Mouse (Mus musculus) hindbrain, embryonic 16.5 days (tissue): ENCODE data around the gene Gnb5. TPM values are rescaled to one million over a fixed set of nuclear protein-coding genes. Genes with fewer than 3 reads are reported as not detected.

Experiments used
- ATAC-seq: fragments of 200-750 bp; cut with Nextera tagmentation; 2 replicates; pipeline ENCODE4 v1.8.0; 2017; ENCODE audit warnings: moderate TSS enrichment, moderate library complexity
- H3K27ac ChIP-seq: fragments of 300-500 bp; sonication (generic); 2 replicates; pipeline ENCODE4 v1.5.1; 2014; ENCODE audit warnings: low read depth, mild to moderate bottlenecking, control low read depth, low read length, moderate library complexity
- H3K27me3 ChIP-seq: fragments of 300-500 bp; sonication (generic); replicated peaks from 2 replicates; pipeline ENCODE4 v1.6.1; 2014; ENCODE audit warnings: low read length; ENCODE audit not compliant: control insufficient read depth, insufficient read depth
- H3K36me3 ChIP-seq: fragments of 300-500 bp; sonication (generic); 2 replicates; pipeline ENCODE4 v1.6.1; 2014; ENCODE audit warnings: mild to moderate bottlenecking, low read length, moderate library complexity, mixed read lengths; ENCODE audit not compliant: control insufficient read depth, insufficient read depth
- H3K4me1 ChIP-seq: fragments of 300-500 bp; sonication (generic); 2 replicates; pipeline ENCODE4 v1.6.1; 2014; ENCODE audit warnings: low read depth, low read length; ENCODE audit not compliant: control insufficient read depth, insufficient read depth
- H3K4me2 ChIP-seq: fragments of 300-500 bp; sonication (generic); 2 replicates; pipeline ENCODE4 v1.6.1; 2014; ENCODE audit warnings: mild to moderate bottlenecking, low read length, control low read depth, moderate library complexity
- H3K4me3 ChIP-seq: fragments of 300-500 bp; sonication (generic); 2 replicates; pipeline ENCODE4 v1.5.1; 2014; ENCODE audit warnings: mild to moderate bottlenecking, low read length, control low read depth, moderate library complexity
- H3K9ac ChIP-seq: fragments of 300-500 bp; sonication (generic); 2 replicates; pipeline ENCODE4 v1.6.1; 2014; ENCODE audit warnings: low read depth, mild to moderate bottlenecking, control low read depth, low read length, moderate library complexity
- H3K9me3 ChIP-seq: fragments of 300-500 bp; sonication (generic); 2 replicates; pipeline ENCODE4 v1.6.1; 2014; ENCODE audit warnings: mild to moderate bottlenecking, low read length, moderate library complexity; ENCODE audit not compliant: control insufficient read depth
- WGBS: fragments of 180-500 bp; shearing (Covaris S2); extraction: QIAGEN DNeasy Blood & Tissue Kit; methylation state at CpG from one replicate; pipeline ENCODE4 v1.1.7; 2014; 5-methylcytosine and 5-hydroxymethylcytosine counted together
- polyA plus RNA-seq: library from polyadenylated mRNA; unstranded; fragments of >200 nt; fragmentation: Nextera tagmentation; extraction: Ambion mirVana; gene quantifications from 2 replicates; pipeline ENCODE4 v1.2.1, GENCODE M21; 2015

Gnb5 gene
- polyA plus RNA-seq, 1 experiment from 2014 or later: 97.7 TPM

DNA sequence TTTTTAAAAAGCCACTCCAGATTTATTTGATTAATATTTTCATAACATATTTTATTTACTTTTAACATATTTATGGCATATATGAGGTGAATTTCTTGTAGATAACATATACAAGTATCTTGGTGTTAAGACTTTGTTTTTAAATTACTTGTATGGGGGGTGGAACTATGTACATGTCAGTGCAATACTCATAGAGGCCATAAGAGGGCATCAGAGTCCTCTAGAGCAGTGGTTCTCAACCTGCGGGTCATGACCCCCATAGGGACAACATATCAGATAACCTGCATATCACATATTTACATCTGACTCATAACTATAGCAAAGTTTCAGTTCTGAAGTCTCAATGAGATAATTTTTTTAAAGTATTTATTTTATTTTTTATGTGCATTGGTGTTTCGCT is 6.7 kb upstream of the Gnb5 start:
- no peaks in the 10 kb centered on the region for H3K4me1 ChIP-seq
- no peak overlapping the region for H3K27ac ChIP-seq
- no peak overlapping the region for H3K4me2 ChIP-seq
- WGBS: 83% methylated on average over 2 of the region's 2 CpGs
- H3K9ac ChIP-seq: no peak overlapping the region
- no peaks in the 10 kb centered on the region for H3K9me3 ChIP-seq
- H3K36me3 ChIP-seq: no peaks in the 10 kb centered on the region
- ATAC-seq: no peak
- no peaks in the 10 kb centered on the region for H3K27me3 ChIP-seq
- no peak overlapping the region for H3K4me3 ChIP-seq

DNA sequence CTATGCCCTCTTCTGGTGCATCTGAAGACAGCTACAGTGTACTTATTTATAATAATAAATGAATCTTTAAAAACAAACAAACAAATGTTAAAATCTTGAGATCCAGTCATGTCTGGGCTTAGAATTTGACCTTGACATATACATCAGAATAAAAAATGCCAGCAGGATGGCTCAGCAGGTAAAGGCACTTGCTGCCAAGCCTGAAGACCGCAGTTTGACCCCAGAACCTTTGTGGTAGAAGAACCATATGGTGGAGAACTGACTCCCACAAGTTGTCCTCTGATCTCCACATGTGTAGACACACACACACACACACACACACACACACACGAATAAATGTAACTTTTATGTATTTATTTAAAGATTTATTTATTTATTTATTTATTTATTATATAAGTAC is 3.1 kb upstream of the Gnb5 start:
- WGBS: 78% methylated on average over 2 of the region's 2 CpGs
- Histone ChIP-seq H3K9me3 (no peaks in the 10 kb centered on the region), H3K36me3 (no peaks in the 10 kb centered on the region), H3K9ac (no peak overlapping the region), H3K27ac (no peak overlapping the region), H3K4me2 (no peak overlapping the region), H3K27me3 (no peaks in the 10 kb centered on the region), H3K4me1 (no peaks in the 10 kb centered on the region), H3K4me3 (no peak overlapping the region)
- ATAC-seq: no peak

GRCm38 (mm10) chr9:75303701-75304261 is 2.3 kb upstream of the Gnb5 start:
- H3K9me3 ChIP-seq: no peaks in the 10 kb centered on the region
- ATAC-seq: 0 out of 2 replicates have a peak, but pooled peaks have one; percentile 22
- no peak overlapping the region for H3K27ac ChIP-seq
- H3K4me1 ChIP-seq: no peaks in the 10 kb centered on the region
- H3K4me3 ChIP-seq: no peak overlapping the region
- H3K9ac ChIP-seq: no peak overlapping the region
- H3K36me3 ChIP-seq: no peaks in the 10 kb centered on the region
- H3K27me3 ChIP-seq: no peaks in the 10 kb centered on the region
- 28% methylated on average over 16 of the region's 16 CpGs for WGBS
- H3K4me2 ChIP-seq: peak overlapping the region; percentile 29; the same call in 1 of the 2 replicates

- no peaks in the 10 kb centered on the region for H3K36me3 ChIP-seq
- 33% methylated on average over 7 of the region's 7 CpGs for WGBS
- H3K9me3 ChIP-seq: no peaks in the 10 kb centered on the region
- H3K4me3 ChIP-seq: no peak overlapping the region
- H3K9ac ChIP-seq: no peak overlapping the region
- no peak overlapping the region for H3K27ac ChIP-seq
- no peaks in the 10 kb centered on the region for H3K4me1 ChIP-seq
- ATAC-seq: no peak
- H3K4me2 ChIP-seq: peak overlapping the region; percentile 29; the same call in 1 of the 2 replicates
- H3K27me3 ChIP-seq: no peaks in the 10 kb centered on the region
These were observed 1.8 kb upstream of the Gnb5 start for GRCm38 (mm10) chr9:75304286-75304685.

GRCm38 (mm10) chr9:75307015-75307414 is 927 bp downstream of the Gnb5 start:
- H3K4me1 ChIP-seq: no peaks in the 10 kb centered on the region
- ATAC-seq: no peak
- 82% methylated on average over 5 of the region's 5 CpGs for WGBS
- no peaks in the 10 kb centered on the region for H3K9me3 ChIP-seq
- no peaks in the 10 kb centered on the region for H3K36me3 ChIP-seq
- no peak overlapping the region for H3K4me2 ChIP-seq
- no peak overlapping the region for H3K9ac ChIP-seq
- H3K27ac ChIP-seq: no peak overlapping the region
- H3K4me3 ChIP-seq: no peak overlapping the region
- no peaks in the 10 kb centered on the region for H3K27me3 ChIP-seq

DNA sequence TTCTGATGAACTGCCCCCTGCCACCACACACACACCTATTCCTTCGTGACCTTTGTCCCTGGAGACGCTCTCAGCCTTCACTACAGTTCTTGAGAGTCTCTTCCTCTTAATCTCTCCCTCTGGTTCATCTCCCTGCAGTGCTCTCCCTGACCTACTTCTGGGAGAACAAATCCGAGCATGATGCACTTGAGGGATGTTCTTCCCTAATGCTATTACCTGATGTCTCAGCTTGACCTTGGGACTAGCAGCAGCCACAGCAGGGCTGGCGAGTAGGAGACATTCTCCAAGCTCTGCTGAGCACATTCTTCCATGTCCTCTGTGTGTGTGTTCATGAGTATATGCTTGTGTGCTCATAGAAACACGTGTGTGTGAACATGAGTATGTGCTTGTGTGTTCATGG is 2.5 kb downstream of the Gnb5 start:
- Histone ChIP-seq H3K4me2 (no peak overlapping the region), H3K9ac (no peak overlapping the region), H3K4me1 (no peaks in the 10 kb centered on the region), H3K4me3 (no peak overlapping the region), H3K27me3 (no peaks in the 10 kb centered on the region), H3K9me3 (no peaks in the 10 kb centered on the region), H3K36me3 (no peaks in the 10 kb centered on the region), H3K27ac (no peak overlapping the region)
- 63% methylated on average over 5 of the region's 5 CpGs for WGBS
- ATAC-seq: no peak

GRCm38 (mm10) chr9:75312008-75312407 is 5.9 kb downstream of the Gnb5 start:
- Histone ChIP-seq H3K36me3 (no peaks in the 10 kb centered on the region), H3K9me3 (no peaks in the 10 kb centered on the region), H3K4me3 (no peak overlapping the region), H3K4me2 (no peak overlapping the region), H3K27ac (no peak overlapping the region), H3K9ac (no peak overlapping the region), H3K4me1 (peaks cover 11% of the 10 kb centered on the region), H3K27me3 (no peaks in the 10 kb centered on the region)
- no peak for ATAC-seq
- 13% methylated on average over 4 of the region's 4 CpGs for WGBS

DNA sequence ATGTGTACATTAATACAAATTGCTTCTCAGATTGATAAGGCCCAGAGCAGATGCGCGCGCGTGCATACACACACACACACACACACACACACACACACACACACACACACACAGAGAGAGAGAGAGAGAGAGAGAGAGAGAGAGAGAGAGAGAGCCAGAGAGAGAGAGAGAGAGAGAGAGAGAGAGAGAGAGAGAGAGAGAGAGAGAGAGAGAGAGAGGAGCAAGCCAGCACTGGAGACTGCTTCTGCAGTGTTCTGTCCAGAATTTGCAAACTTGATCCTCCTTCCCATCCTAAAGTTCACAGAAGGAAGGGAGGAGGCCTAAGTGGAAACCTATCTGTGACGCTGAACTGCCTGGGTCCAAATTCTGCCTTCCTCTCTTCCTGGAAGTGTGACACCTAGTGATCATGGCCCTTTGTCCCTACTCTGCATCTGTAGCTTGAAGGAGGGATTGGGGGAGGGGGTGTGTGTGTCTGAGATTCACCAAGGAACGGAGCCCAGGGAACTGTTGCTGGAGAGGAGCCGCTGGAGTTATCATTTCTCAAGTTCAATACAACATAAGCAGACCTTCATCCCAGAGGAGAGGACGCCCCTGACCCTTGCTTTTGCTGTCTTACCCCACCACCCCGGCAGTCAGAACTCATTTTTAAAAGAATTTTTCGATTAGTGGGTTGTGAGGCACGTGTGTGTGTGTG is 7.2 kb downstream of the Gnb5 start:
- Histone ChIP-seq H3K27me3 (no peaks in the 10 kb centered on the region), H3K4me3 (peak overlapping the region; percentile 80), H3K4me1 (peaks cover 11% of the 10 kb centered on the region), H3K27ac (peak overlapping the region; percentile 91), H3K4me2 (peak overlapping the region; percentile 80), H3K9ac (peak overlapping the region; percentile 80), H3K9me3 (no peaks in the 10 kb centered on the region), H3K36me3 (no peaks in the 10 kb centered on the region)
- 23% methylated on average over 11 of the region's 11 CpGs for WGBS
- peak; percentile 32; the same call in 1 of the 2 replicates for ATAC-seq

- peak overlapping the region; percentile 80 for H3K9ac ChIP-seq
- no peaks in the 10 kb centered on the region for H3K36me3 ChIP-seq
- WGBS: under 1% methylated on average over 39 of the region's 52 CpGs
- no peaks in the 10 kb centered on the region for H3K27me3 ChIP-seq
- peaks cover 11% of the 10 kb centered on the region for H3K4me1 ChIP-seq
- ATAC-seq: peak; percentile 89
- H3K9me3 ChIP-seq: no peaks in the 10 kb centered on the region
- peak overlapping the region; percentile 80 for H3K4me2 ChIP-seq
- peak overlapping the region; percentile 80 for H3K4me3 ChIP-seq
- peak overlapping the region; percentile 91 for H3K27ac ChIP-seq
These were observed 7.9 kb downstream of the Gnb5 start for GRCm38 (mm10) chr9:75313832-75314516.
